Mouse (Mus musculus) thymus, adult 2 months (tissue): Measurements from ENCODE around the gene 1700012B07Rik. TPM values are rescaled to one million over a fixed set of nuclear protein-coding genes. Genes with fewer than 3 reads are reported as not detected.

Experiments
- DNase-seq: peaks from one replicate; pipeline ENCODE4 v3.0.0; 2021
- H3K27ac ChIP-seq: fragments of 200-500 bp; 2 replicates; pipeline ENCODE4 v1.5.1; 2012; ENCODE audit warnings: low read length, control low read depth; ENCODE audit not compliant: control insufficient read depth, insufficient read depth
- H3K27me3 ChIP-seq: fragments of 200-500 bp; 2 replicates; pipeline ENCODE4 v1.6.1; 2012; ENCODE audit warnings: mild to moderate bottlenecking, low read length, moderate library complexity, mixed read lengths; ENCODE audit not compliant: control insufficient read depth, insufficient read depth
- H3K36me3 ChIP-seq: fragments of 200-500 bp; 2 replicates; pipeline ENCODE4 v1.6.1; 2012; ENCODE audit warnings: mild to moderate bottlenecking, low read length, moderate library complexity; ENCODE audit not compliant: control insufficient read depth, insufficient read depth
- H3K4me1 ChIP-seq: fragments of 200-500 bp; replicated peaks from 2 replicates; pipeline ENCODE4 v1.6.1; 2012; ENCODE audit warnings: low read length; ENCODE audit not compliant: control insufficient read depth, insufficient read depth
- H3K4me3 ChIP-seq: fragments of 200-500 bp; 2 replicates; pipeline ENCODE4 v1.5.1; 2012; ENCODE audit warnings: mild to moderate bottlenecking, low read length, control low read depth, moderate library complexity; ENCODE audit not compliant: control insufficient read depth, insufficient read depth
- CTCF ChIP-seq: fragments of 200-500 bp; IDR thresholded peaks from 2 replicates; pipeline ENCODE4 v1.5.1; 2012; ENCODE audit warnings: mild to moderate bottlenecking, control low read depth, low read length, moderate library complexity, borderline replicate concordance; ENCODE audit not compliant: control insufficient read depth, poor library complexity, insufficient read depth; ENCODE audit errors: extremely low read depth
- POLR2A ChIP-seq: fragments of 200-500 bp; IDR thresholded peaks from 2 replicates; pipeline ENCODE4 v1.6.1; 2012; ENCODE audit warnings: mild to moderate bottlenecking, low read length, control low read depth, moderate library complexity; ENCODE audit not compliant: control insufficient read depth, poor library complexity, insufficient read depth; ENCODE audit errors: extremely low read depth
- WGBS: fragments of 180-500 bp; shearing (Covaris S2); methylation state at CpG from one replicate; pipeline ENCODE4 v1.1.7; 2018; 5-methylcytosine and 5-hydroxymethylcytosine counted together
- polyA plus RNA-seq: library from polyadenylated mRNA; depleted of rRNA; stranded (reverse); fragments of >200 nt; gene quantifications from 2 replicates; pipeline ENCODE4 v1.2.3, GENCODE M21; 2012

1700012B07Rik gene
- polyA plus RNA-seq, 1 experiment: 0.11 TPM

DNA sequence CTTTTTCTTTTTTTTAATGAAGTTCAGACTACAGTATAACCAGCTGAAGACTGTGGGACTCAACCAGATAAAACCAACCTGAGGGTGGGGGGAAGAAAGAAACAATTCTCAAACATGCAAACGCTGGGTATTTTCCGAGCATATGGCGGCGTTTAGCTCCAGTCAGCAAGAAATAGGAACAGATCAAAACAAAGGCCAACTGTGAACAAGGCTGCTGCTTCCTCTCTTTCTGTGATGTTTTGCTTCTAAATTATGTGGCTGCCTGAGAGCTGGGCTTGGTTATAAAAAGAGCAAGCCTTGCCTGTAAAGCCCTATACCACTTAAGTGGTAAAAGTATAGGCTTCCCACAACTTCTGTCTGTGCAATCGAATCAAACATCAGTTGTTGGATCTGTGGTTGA lies 42.5 kb downstream of the 1700012B07Rik start:
- Histone ChIP-seq H3K27ac (no peak overlapping the region), H3K36me3 (no peaks in the 10 kb centered on the region), H3K27me3 (no peaks in the 10 kb centered on the region), H3K4me1 (no peaks in the 10 kb centered on the region), H3K4me3 (no peak overlapping the region)
- TF ChIP-seq POLR2A (no peak), CTCF (no peak)
- WGBS: 42% methylated on average over 5 of the region's 5 CpGs
- DNase-seq: no peak

- TF ChIP-seq CTCF (no peak), POLR2A (no peak)
- WGBS: 94% methylated on average over 1 of the region's 1 CpGs
Observed at GRCm38 (mm10) chr11:109771381-109771780, 56.5 kb downstream of the 1700012B07Rik start.

GRCm38 (mm10) chr11:109770185-109770584 lies 57.7 kb downstream of the 1700012B07Rik start:
- TF ChIP-seq CTCF (no peak), POLR2A (no peak)
- WGBS: 69% methylated on average over 14 of the region's 14 CpGs
- Histone ChIP-seq H3K27ac (no peak overlapping the region), H3K27me3 (no peaks in the 10 kb centered on the region), H3K4me1 (peaks cover 7% of the 10 kb centered on the region; the same call in 1 of the 2 replicates), H3K36me3 (no peaks in the 10 kb centered on the region), H3K4me3 (no peak overlapping the region)
- DNase-seq: no peak

More at GRCm38 (mm10) chr11:109771381-109771780, 56.5 kb downstream of the 1700012B07Rik start:
- Histone ChIP-seq H3K4me1 (peaks cover 7% of the 10 kb centered on the region; the same call in 1 of the 2 replicates), H3K27ac (no peak overlapping the region), H3K4me3 (no peak overlapping the region), H3K36me3 (no peaks in the 10 kb centered on the region), H3K27me3 (no peaks in the 10 kb centered on the region)
- DNase-seq: no peak

DNA sequence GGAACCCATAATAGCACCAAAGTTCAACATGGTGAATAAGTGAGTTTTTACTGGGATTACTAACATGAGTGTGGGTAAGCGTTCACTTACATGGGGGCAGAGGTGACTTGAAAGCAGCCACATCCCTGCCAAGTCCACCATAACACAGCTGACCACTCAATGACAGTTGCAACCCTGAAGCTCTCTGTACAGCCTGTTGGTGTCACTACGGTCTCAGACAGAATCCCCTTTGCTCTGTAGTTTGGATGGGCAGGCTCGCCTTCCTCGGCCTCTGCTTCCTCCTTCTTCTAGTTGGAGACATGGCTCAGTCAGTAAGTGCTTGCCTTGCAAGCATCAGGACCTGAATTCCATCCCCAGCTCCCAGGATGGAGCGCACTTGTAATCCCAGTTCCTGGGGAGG lies 58.8 kb downstream of the 1700012B07Rik start:
- Histone ChIP-seq H3K4me3 (no peak overlapping the region), H3K36me3 (no peaks in the 10 kb centered on the region), H3K27ac (no peak overlapping the region), H3K27me3 (no peaks in the 10 kb centered on the region), H3K4me1 (peaks cover 7% of the 10 kb centered on the region; the same call in 1 of the 2 replicates)
- TF ChIP-seq CTCF (no peak), POLR2A (no peak)
- WGBS: 69% methylated on average over 5 of the region's 5 CpGs
- DNase-seq: no peak

- DNase-seq: no peak
- Histone ChIP-seq H3K36me3 (no peaks in the 10 kb centered on the region), H3K27ac (no peak overlapping the region), H3K27me3 (no peaks in the 10 kb centered on the region), H3K4me1 (no peaks in the 10 kb centered on the region), H3K4me3 (no peak overlapping the region)
- TF ChIP-seq CTCF (no peak), POLR2A (no peak)
- 96% methylated on average over 7 of the region's 7 CpGs for WGBS
Observed at GRCm38 (mm10) chr11:109760063-109760462, 67.8 kb downstream of the 1700012B07Rik start.

DNA sequence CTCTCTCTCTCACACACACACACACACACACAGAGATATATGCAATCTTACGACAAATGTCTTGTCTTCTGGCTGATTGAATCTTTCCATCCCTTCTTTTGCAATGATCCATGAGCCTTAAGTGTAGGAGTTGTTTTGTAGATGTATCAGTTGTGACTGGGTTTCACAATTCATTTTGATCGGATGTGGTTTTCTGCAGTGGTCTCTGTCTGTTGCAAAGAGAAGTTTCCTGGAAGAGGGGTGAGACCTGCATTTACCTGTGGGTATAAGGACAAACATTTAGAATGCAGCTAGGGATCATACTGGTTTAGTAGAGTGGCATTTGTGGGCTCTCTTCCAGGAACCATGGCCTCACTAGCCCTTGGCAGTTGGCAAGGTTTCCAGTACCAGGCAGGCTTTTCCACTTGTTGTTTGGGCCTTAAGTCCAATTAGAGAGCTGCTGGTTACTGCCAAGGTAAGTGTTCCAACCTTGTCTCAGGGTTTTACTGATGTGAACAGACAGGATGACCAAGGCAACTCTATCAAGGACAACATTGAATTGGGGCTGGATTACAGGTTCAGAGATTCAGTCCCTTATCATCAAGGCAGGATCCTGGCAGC lies 69.1 kb downstream of the 1700012B07Rik start:
- Histone ChIP-seq H3K27ac (no peak overlapping the region), H3K4me1 (no peaks in the 10 kb centered on the region), H3K27me3 (no peaks in the 10 kb centered on the region), H3K4me3 (no peak overlapping the region), H3K36me3 (no peaks in the 10 kb centered on the region)
- 60% methylated on average over 2 of the region's 2 CpGs for WGBS
- TF ChIP-seq POLR2A: no peak
- no peak for DNase-seq

GRCm38 (mm10) chr11:109754105-109754602 lies 73.7 kb downstream of the 1700012B07Rik start:
- Histone ChIP-seq H3K4me3 (no peak overlapping the region), H3K27ac (no peak overlapping the region), H3K36me3 (no peaks in the 10 kb centered on the region), H3K4me1 (no peaks in the 10 kb centered on the region), H3K27me3 (no peaks in the 10 kb centered on the region)
- WGBS: 95% methylated on average over 7 of the region's 7 CpGs
- no peak for DNase-seq
- no peak for TF ChIP-seq CTCF
- no peak for TF ChIP-seq POLR2A
